Mouse (Mus musculus) heart, postnatal 0 days (tissue): ENCODE data around the gene Gng3. TPM values are rescaled to one million over a fixed set of nuclear protein-coding genes. Genes with fewer than 3 reads are reported as not detected.

Experiments
- ATAC-seq: fragments of 200-750 bp; cut with Nextera tagmentation; 2 replicates; pipeline ENCODE4 v1.8.0; 2017; ENCODE audit warnings: low read depth, moderate number of reproducible peaks, moderate library complexity; ENCODE audit not compliant: insufficient read depth
- DNase-seq: peaks from one replicate; pipeline ENCODE4 v3.0.0-alpha.2; 2016; ENCODE audit warnings: low spot score
- H3K27ac ChIP-seq: fragments of 300-500 bp; sonication (generic); 2 replicates; pipeline ENCODE4 v1.5.1; 2014; ENCODE audit warnings: low read depth, mild to moderate bottlenecking
- H3K27me3 ChIP-seq: fragments of 300-500 bp; sonication (generic); 2 replicates; pipeline ENCODE4 v1.6.1; 2014; ENCODE audit warnings: low read length, mixed read lengths; ENCODE audit not compliant: control insufficient read depth, insufficient read depth
- H3K36me3 ChIP-seq: fragments of 300-500 bp; sonication (generic); replicated peaks from 2 replicates; pipeline ENCODE4 v1.6.1; 2014; ENCODE audit warnings: low read length, mixed read lengths; ENCODE audit not compliant: control insufficient read depth, insufficient read depth
- H3K4me1 ChIP-seq: fragments of 300-500 bp; sonication (generic); 2 replicates; pipeline ENCODE4 v1.6.1; 2014; ENCODE audit warnings: antibody characterized with exemption; ENCODE audit not compliant: control insufficient read depth, insufficient read depth
- H3K4me2 ChIP-seq: fragments of 300-500 bp; sonication (generic); 2 replicates; pipeline ENCODE4 v1.6.1; 2014; ENCODE audit warnings: low read depth, mild to moderate bottlenecking, low read length, moderate library complexity
- H3K4me3 ChIP-seq: fragments of 300-500 bp; sonication (generic); 2 replicates; pipeline ENCODE4 v1.5.1; 2014; ENCODE audit warnings: low read depth, low read length
- H3K9ac ChIP-seq: fragments of 300-500 bp; sonication (generic); replicated peaks from 2 replicates; pipeline ENCODE4 v1.6.1; 2014; ENCODE audit warnings: low read depth, low read length, mixed read lengths
- H3K9me3 ChIP-seq: fragments of 300-500 bp; sonication (generic); replicated peaks from 2 replicates; pipeline ENCODE4 v1.6.1; 2016; ENCODE audit warnings: low read length; ENCODE audit not compliant: control insufficient read depth
- CTCF ChIP-seq: IDR thresholded peaks from 2 replicates; pipeline ENCODE4 v1.5.1; 2016; ENCODE audit warnings: antibody characterized with exemption, control low read depth, low read depth
- EP300 ChIP-seq: IDR thresholded peaks from 2 replicates; pipeline ENCODE4 v1.6.1; 2016; ENCODE audit warnings: antibody characterized with exemption, low read depth
- WGBS: fragments of 180-500 bp; shearing (Covaris S2); extraction: QIAGEN DNeasy Blood & Tissue Kit; methylation state at CpG from one replicate; pipeline ENCODE4 v1.1.7; 2014; 5-methylcytosine and 5-hydroxymethylcytosine counted together
- polyA plus RNA-seq: library from polyadenylated mRNA; unstranded; fragments of >200 nt; fragmentation: Nextera tagmentation; extraction: Ambion mirVana; gene quantifications from 2 replicates; pipeline ENCODE4 v1.2.1, GENCODE M21; 2015
- total RNA-seq: library from RNA; depleted of rRNA; stranded (reverse); fragments of >200 nt; gene quantifications from 2 replicates; pipeline ENCODE4 v1.2.3, GENCODE M21; 2014; ENCODE audit warnings: low replicate concordance; rRNA removed

The Gng3 gene
- total RNA-seq (not detected in 2 replicates), polyA plus RNA-seq (0.29 and 0.48 TPM in 2 replicates)

DNA sequence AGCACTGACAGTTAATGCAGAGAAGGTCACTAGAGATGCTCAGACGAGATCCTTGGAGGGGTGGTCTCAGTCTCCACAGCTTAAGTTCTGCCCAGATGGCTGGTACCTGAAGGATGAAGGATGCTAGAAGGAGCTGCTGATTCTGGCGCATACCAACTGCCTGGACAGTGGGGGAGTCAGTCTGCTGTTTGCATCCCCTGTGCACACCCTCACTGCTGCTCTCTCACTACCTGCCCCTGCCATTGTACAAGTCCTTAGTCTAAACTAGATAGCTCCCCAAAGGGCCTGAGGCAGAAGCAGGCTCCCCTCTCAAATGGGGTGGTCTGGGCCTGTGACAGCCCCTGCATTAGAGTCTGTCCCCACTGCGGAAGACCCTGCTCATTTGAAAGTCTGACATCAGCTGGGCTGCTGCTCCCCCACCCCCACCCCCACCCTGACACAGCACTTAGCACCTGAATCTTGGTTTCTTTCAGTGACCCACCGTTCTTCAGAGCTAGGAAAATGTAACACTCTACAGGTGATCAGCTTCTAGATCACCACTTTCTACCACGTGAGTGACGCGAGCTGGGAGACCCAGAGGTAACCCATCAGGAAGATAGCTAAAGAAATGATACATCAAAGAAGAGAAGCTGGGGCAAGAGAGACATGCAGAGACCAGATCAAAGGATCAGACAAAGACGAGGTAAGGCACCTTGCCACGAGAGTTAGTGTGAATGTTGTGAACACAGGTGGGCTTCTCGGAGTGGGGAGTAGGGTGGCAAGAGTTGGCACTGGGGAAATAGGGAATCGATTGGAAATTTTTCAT is at the start of gene Gng3:
Gene Gng3, minus strand, starts transcription at position 92 of the 805 bp plus-strand sequence.
- peak within 1 kb of the TSS; percentile 94 for H3K27ac ChIP-seq
- WGBS = 65% methylated on average over 11 of the region's 11 CpGs
- ATAC-seq = no peak
- peaks cover 16% of the 10 kb centered on the region for H3K36me3 ChIP-seq
- no peak for TF ChIP-seq CTCF
- TF ChIP-seq EP300 = no peak
- peak within 1 kb of the TSS; percentile 74 for H3K9ac ChIP-seq
- H3K4me3 ChIP-seq = peak within 1 kb of the TSS; percentile 59
- DNase-seq = no peak
- H3K4me1 ChIP-seq = peaks cover 22% of the 10 kb centered on the region
- no peaks in the 10 kb centered on the region for H3K9me3 ChIP-seq
- H3K4me2 ChIP-seq = peak within 1 kb of the TSS; percentile 97
- H3K27me3 ChIP-seq = no peaks in the 10 kb centered on the region

DNA sequence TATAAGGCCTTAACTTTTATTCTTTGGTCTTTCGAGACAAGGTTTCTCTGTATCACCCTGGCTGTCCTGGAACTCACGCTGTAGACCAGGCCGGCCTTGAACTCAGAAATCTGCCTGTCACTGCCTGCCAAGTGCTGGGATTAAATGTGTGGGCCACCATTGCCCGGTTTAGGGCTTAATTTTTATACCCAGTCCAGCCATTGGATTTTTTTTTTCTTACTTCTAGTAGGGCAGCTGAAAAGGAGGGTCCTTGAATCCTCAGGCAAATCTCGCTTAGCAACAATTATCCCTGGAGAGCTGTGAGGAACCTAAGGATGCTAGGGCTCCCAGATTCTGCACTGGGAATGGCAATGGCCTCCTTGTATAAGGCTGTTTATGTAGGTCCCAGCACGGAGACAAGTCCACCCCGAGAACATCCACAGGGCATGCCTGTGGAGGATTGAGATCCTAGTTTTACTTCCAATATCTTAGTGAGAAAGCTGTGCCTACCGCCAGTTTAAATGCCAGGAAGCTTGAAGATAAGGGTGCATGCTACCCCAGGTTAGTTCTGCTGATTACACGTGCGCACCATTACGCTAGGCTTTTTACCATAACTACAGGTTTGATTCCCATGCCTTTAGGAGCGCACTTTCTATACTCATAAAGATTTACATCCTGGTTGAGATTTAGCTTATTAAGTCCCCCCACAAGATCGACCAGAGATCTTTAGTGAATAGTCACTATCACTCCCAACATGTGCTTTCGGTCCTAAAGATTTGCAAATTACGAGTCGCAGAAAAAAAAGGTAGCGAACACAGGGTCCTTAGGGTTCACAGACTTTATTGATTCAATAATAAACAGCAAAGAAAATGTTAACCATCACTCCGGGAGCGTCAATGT is 48.8 kb upstream of the Gng3 start:
- peak overlapping the region; percentile 70 for H3K27ac ChIP-seq
- peak overlapping the region; percentile 61 for H3K4me3 ChIP-seq
- no peaks in the 10 kb centered on the region for H3K27me3 ChIP-seq
- H3K9me3 ChIP-seq = no peaks in the 10 kb centered on the region
- no peaks in the 10 kb centered on the region; the same call in 1 of the 2 replicates for H3K36me3 ChIP-seq
- DNase-seq (no peak), ATAC-seq (no peak)
- peak overlapping the region; percentile 65 for H3K9ac ChIP-seq
- H3K4me2 ChIP-seq = peak overlapping the region; percentile 65
- H3K4me1 ChIP-seq = peaks cover 5% of the 10 kb centered on the region; the same call in 1 of the 2 replicates
- TF ChIP-seq EP300 (no peak), CTCF (no peak)
- 20% methylated on average over 19 of the region's 19 CpGs for WGBS

DNA sequence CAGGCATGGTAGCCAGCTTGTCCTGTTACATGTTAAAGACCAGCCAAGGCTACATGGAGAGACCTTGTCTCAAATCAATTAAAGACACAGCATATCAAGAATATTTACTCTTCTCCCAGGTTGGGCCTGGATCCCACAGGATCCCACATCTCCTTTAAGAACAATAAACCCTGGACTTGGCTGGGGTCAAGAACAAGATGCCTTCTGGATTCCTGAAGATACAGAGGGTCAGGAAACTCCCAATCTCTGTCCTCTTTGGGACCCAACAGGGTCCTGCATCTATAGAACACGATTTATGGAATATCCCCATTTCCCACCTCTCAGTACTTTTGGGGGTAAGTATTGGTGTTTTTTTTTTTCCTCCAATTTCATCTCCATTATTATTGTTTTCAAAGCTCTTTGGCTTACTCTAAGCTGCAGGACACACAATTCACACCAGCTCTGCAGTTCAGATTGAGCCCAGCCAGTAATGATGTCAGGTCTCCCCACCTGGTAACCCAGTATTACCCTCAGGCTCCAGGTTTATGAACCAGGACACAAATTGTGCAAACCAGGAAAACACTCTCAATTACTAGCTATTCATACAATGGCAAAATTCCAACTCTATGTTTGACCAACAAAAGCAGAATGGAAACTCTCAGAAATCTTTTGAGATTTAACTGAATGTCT is 48.1 kb upstream of the Gng3 start:
- Histone ChIP-seq H3K4me2 (no peak overlapping the region), H3K4me1 (peaks cover 5% of the 10 kb centered on the region; the same call in 1 of the 2 replicates), H3K27ac (no peak overlapping the region), H3K4me3 (no peak overlapping the region), H3K36me3 (no peaks in the 10 kb centered on the region; the same call in 1 of the 2 replicates), H3K9ac (no peak overlapping the region), H3K9me3 (no peaks in the 10 kb centered on the region), H3K27me3 (no peaks in the 10 kb centered on the region)
- 70% methylated on average over 1 of the region's 1 CpGs for WGBS
- DNase-seq (no peak), ATAC-seq (no peak)
- no peak for TF ChIP-seq CTCF
- TF ChIP-seq EP300 = no peak

DNA sequence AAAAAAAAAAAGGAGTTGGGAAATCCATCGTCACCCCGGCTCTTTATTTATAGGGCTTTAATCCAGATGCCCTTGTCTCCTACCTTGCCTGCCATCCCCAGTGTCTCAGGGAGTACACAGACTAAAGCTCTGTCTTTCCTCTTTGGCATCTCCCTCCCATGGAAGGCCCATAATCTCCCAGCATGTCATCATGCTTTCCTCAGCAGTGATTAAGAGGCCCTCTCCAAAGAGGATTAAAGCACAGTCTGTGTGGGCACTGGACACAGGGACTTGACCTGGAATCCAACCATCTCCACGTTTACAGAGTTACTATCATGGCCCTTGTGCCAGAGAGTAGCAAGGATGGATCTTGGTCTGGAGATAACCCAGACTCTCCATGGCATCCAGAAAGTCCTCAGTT is 44.6 kb upstream of the Gng3 start, which contains the start of the genes Lbhd1 and Gm49403:
Gene Lbhd1, plus strand, starts transcription at position 117 of the 400 bp plus-strand sequence.
Gene Gm49403, plus strand, starts transcription at position 315 of the 400 bp plus-strand sequence.
- Histone ChIP-seq H3K4me1 (peaks cover 9% of the 10 kb centered on the region), H3K4me3 (no peak within 1 kb of the TSS), H3K9me3 (no peaks in the 10 kb centered on the region), H3K36me3 (0 out of 2 replicates have a peak, but pooled peaks cover under 1% of the 10 kb centered on the region), H3K27ac (no peak within 1 kb of the TSS), H3K9ac (no peak within 1 kb of the TSS), H3K4me2 (no peak within 1 kb of the TSS), H3K27me3 (no peaks in the 10 kb centered on the region)
- no peak for DNase-seq
- ATAC-seq = no peak
- TF ChIP-seq EP300 (no peak), CTCF (no peak)
- WGBS = 45% methylated on average over 3 of the region's 3 CpGs

DNA sequence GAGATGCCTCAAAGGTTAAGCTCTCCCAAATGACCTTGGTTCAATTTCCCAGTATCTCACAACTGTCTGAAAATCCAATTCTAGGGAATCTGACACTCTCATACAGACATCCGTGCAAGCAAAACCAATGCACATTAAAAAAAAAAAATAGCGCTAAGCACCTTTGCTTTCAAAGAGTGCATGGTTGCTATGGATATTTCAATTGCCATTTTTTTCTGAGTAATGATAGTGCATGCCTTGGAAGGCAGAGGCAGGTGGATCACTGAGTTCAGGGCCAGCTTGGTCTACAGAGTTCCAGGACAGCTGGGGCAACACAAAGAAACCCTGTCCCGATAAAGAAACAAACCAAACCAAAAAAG is 42.0 kb upstream of the Gng3 start:
- ATAC-seq (no peak), DNase-seq (no peak)
- Histone ChIP-seq H3K4me3 (peak overlapping the region; percentile 72), H3K9ac (no peak overlapping the region), H3K36me3 (peaks cover 16% of the 10 kb centered on the region), H3K4me2 (peak overlapping the region; percentile 93), H3K27me3 (no peaks in the 10 kb centered on the region), H3K4me1 (peaks cover 3% of the 10 kb centered on the region), H3K9me3 (no peaks in the 10 kb centered on the region), H3K27ac (peak overlapping the region; percentile 20; the same call in 1 of the 2 replicates)
- WGBS = 15% methylated on average over 3 of the region's 3 CpGs
- no peak for TF ChIP-seq EP300
- no peak for TF ChIP-seq CTCF
